Mouse (Mus musculus) liver, embryonic 18 days (tissue): Measurements from ENCODE around the gene Ranbp10. TPM values are rescaled to one million over a fixed set of nuclear protein-coding genes. Genes with fewer than 3 reads are reported as not detected.

Experiments used
- polyA plus RNA-seq: library from polyadenylated mRNA; depleted of rRNA; stranded (reverse); fragments of >200 nt; gene quantifications from 2 replicates; pipeline ENCODE4 v1.2.3, GENCODE M21; 2012; rRNA removed

Ranbp10 gene
- polyA plus RNA-seq = 35.8 and 39.9 TPM in 2 replicates

GRCm38 (mm10) chr8:105826861-105827848 is at the start of gene Ranbp10, which contains the start of gene Tsnaxip1:
TSS of gene Ranbp10 (minus strand) at chr8:105827350.
TSS of gene Tsnaxip1 (plus strand) at chr8:105827731.

GRCm38 (mm10) chr8:105860143-105860981 is 33.2 kb upstream of the Ranbp10 start, which contains the start of gene Nutf2:
TSS of gene Nutf2 (plus strand) at chr8:105860580.

GRCm38 (mm10) chr8:105854715-105855216 is 27.6 kb upstream of the Ranbp10 start, which contains the start of gene Thap11:
TSS of gene Thap11 (plus strand) at chr8:105855132.

GRCm38 (mm10) chr8:105853178-105853577 is 26.0 kb upstream of the Ranbp10 start, which contains the start of gene Cenpt:
TSS of gene Cenpt (minus strand) at chr8:105853278.

GRCm38 (mm10) chr8:105758277-105759108 is 68.7 kb downstream of the Ranbp10 start, which contains the start of gene Gfod2:
TSS of gene Gfod2 (minus strand) at chr8:105758664.

Other genes with a start within 250 kb of the Ranbp10 start
- gene Ripor1, start 222.1 kb downstream of the Ranbp10 start, polyA plus RNA-seq = 3.9 and 5.0 TPM in 2 replicates
- 12.4 and 14.0 TPM in 2 replicates for gene Ctcf, start 190.8 kb downstream of the Ranbp10 start, polyA plus RNA-seq
- not detected in 2 replicates for gene Agrp, start 190.0 kb downstream of the Ranbp10 start, polyA plus RNA-seq
- gene Carmil2, start 141.1 kb downstream of the Ranbp10 start, polyA plus RNA-seq = 1.8 TPM in 2 replicates
- gene Acd, start 126.2 kb downstream of the Ranbp10 start, polyA plus RNA-seq = 8.9 and 10.0 TPM in 2 replicates
- 4.9 and 5.3 TPM in 2 replicates for gene Pard6a, start 126.2 kb downstream of the Ranbp10 start, polyA plus RNA-seq
- gene 4933405L10Rik, start 119.7 kb downstream of the Ranbp10 start, polyA plus RNA-seq = not detected in 2 replicates
- gene Enkd1, start 119.1 kb downstream of the Ranbp10 start, polyA plus RNA-seq = 4.3 and 5.1 TPM in 2 replicates
- 1.3 and 1.4 TPM in 2 replicates for gene Gfod2, start 68.7 kb downstream of the Ranbp10 start, polyA plus RNA-seq
- 0.05 and 0.08 TPM in 2 replicates for gene Tsnaxip1, start 381 bp upstream of the Ranbp10 start, polyA plus RNA-seq
- 13.7 and 15.3 TPM in 2 replicates for gene Cenpt, start 25.9 kb upstream of the Ranbp10 start, polyA plus RNA-seq
- 20.3 TPM in 2 replicates for gene Thap11, start 27.8 kb upstream of the Ranbp10 start, polyA plus RNA-seq
- gene Nutf2, start 33.2 kb upstream of the Ranbp10 start, polyA plus RNA-seq = 59.4 and 65.4 TPM in 2 replicates
- gene Edc4, start 53.5 kb upstream of the Ranbp10 start, polyA plus RNA-seq = 13.5 and 15.0 TPM in 2 replicates
- 0.24 and 0.31 TPM in 2 replicates for gene Nrn1l, start 66.2 kb upstream of the Ranbp10 start, polyA plus RNA-seq
- 12.6 and 14.4 TPM in 2 replicates for gene Pskh1, start 73.1 kb upstream of the Ranbp10 start, polyA plus RNA-seq
- gene Ctrl, start 106.5 kb upstream of the Ranbp10 start, polyA plus RNA-seq = 0.66 and 1.1 TPM in 2 replicates
- 49.3 and 54.3 TPM in 2 replicates for gene Psmb10, start 111.1 kb upstream of the Ranbp10 start, polyA plus RNA-seq
- 212 and 219 TPM in 2 replicates for gene Lcat, start 116.0 kb upstream of the Ranbp10 start, polyA plus RNA-seq
- 9.7 and 12.2 TPM in 2 replicates for gene Slc12a4, start 138.7 kb upstream of the Ranbp10 start, polyA plus RNA-seq
- not detected in 2 replicates for gene Dpep3, start 152.1 kb upstream of the Ranbp10 start, polyA plus RNA-seq
- gene Dus2, start 164.0 kb upstream of the Ranbp10 start, polyA plus RNA-seq = 6.8 and 7.1 TPM in 2 replicates
- gene Dpep2nb, start 178.6 kb upstream of the Ranbp10 start, polyA plus RNA-seq = not detected in 2 replicates
- gene Ddx28, start 184.5 kb upstream of the Ranbp10 start, polyA plus RNA-seq = 7.3 and 7.7 TPM in 2 replicates
- 7.9 and 8.0 TPM in 2 replicates for gene Nfatc3, start 231.5 kb upstream of the Ranbp10 start, polyA plus RNA-seq